Mouse (Mus musculus): ENCODE results near the gene Fdx1l. TPM values are rescaled to one million over a fixed set of nuclear protein-coding genes. Genes with fewer than 3 reads are reported as not detected.

Fdx1l gene
- polyA plus RNA-seq, 1 experiment from 2014 or later = 60.8 TPM

- Histone ChIP-seq H3K4me3 (ENCODE audit: low read depth, low read length) (no peak overlapping the region), H3K27me3 (replicated peaks; ENCODE audit: control insufficient read depth, insufficient read depth, low read length) (peaks cover 87% of the 10 kb centered on the region), H3K4me1 (ENCODE audit: control insufficient read depth, insufficient read depth, low read length) (peaks cover 42% of the 10 kb centered on the region), H3K4me2 (ENCODE audit: low read depth, low read length) (no peak overlapping the region), H3K9ac (ENCODE audit: low read depth, low read length) (no peak overlapping the region), H3K9me3 (ENCODE audit: control insufficient read depth, low read length) (peaks cover 5% of the 10 kb centered on the region; the same call in 1 of the 2 replicates), H3K36me3 (ENCODE audit: control insufficient read depth, insufficient read depth, low read length) (no peaks in the 10 kb centered on the region), H3K27ac (replicated peaks; ENCODE audit: low read depth, low read length) (no peak overlapping the region)
- ATAC-seq (ENCODE audit: low read depth) (no peak), DNase-seq (ENCODE audit: low spot score) (no peak)
- 2% methylated on average over 17 of the region's 17 CpGs for WGBS
These were observed 38.8 kb downstream of the Fdx1l start for GRCm38 (mm10) chr9:21034481-21035085.

DNA sequence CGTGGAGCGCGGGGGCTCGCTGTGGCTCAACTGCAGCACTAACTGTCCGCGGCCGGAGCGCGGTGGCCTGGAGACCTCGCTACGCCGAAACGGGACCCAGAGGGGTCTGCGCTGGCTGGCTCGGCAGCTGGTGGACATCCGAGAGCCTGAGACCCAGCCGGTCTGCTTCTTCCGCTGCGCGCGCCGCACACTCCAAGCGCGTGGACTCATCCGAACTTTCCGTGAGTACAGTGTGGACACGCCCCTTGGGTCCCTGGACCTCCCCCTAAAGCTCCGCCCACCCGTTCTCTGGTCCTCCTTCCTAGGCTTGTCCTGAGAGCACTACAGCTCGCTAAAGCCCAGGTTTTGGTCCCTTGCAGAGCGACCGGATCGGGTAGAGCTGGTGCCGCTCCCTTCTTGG lies 40.3 kb downstream of the Fdx1l start:
- H3K4me3 ChIP-seq (ENCODE audit: low read depth, low read length) = peak overlapping the region; percentile 52
- peak; percentile 78 for ATAC-seq (ENCODE audit: low read depth)
- WGBS = 2% methylated on average over 26 of the region's 34 CpGs
- H3K4me1 ChIP-seq (ENCODE audit: control insufficient read depth, insufficient read depth, low read length) = peaks cover 47% of the 10 kb centered on the region
- no peak overlapping the region for H3K27ac ChIP-seq (replicated peaks; ENCODE audit: low read depth, low read length)
- H3K27me3 ChIP-seq (replicated peaks; ENCODE audit: control insufficient read depth, insufficient read depth, low read length) = peaks cover 87% of the 10 kb centered on the region
- peak; percentile 93 for DNase-seq (ENCODE audit: low spot score)
- H3K9ac ChIP-seq (ENCODE audit: low read depth, low read length) = peak overlapping the region; percentile 53
- H3K36me3 ChIP-seq (ENCODE audit: control insufficient read depth, insufficient read depth, low read length) = no peaks in the 10 kb centered on the region
- H3K9me3 ChIP-seq (ENCODE audit: control insufficient read depth, low read length) = no peaks in the 10 kb centered on the region
- H3K4me2 ChIP-seq (ENCODE audit: low read depth, low read length) = peak overlapping the region; percentile 73

GRCm38 (mm10) chr9:21032491-21032890 lies 40.9 kb downstream of the Fdx1l start:
- Histone ChIP-seq H3K9ac (ENCODE audit: low read depth, low read length) (0 out of 2 replicates have a peak overlapping the region, but pooled peaks have one; percentile 45), H3K9me3 (ENCODE audit: control insufficient read depth, low read length) (no peaks in the 10 kb centered on the region), H3K4me3 (ENCODE audit: low read depth, low read length) (peak overlapping the region; percentile 52), H3K4me1 (ENCODE audit: control insufficient read depth, insufficient read depth, low read length) (peaks cover 42% of the 10 kb centered on the region), H3K36me3 (ENCODE audit: control insufficient read depth, insufficient read depth, low read length) (no peaks in the 10 kb centered on the region), H3K4me2 (ENCODE audit: low read depth, low read length) (peak overlapping the region; percentile 73), H3K27ac (replicated peaks; ENCODE audit: low read depth, low read length) (no peak overlapping the region), H3K27me3 (replicated peaks; ENCODE audit: control insufficient read depth, insufficient read depth, low read length) (peaks cover 85% of the 10 kb centered on the region)
- no peak for DNase-seq (ENCODE audit: low spot score)
- no peak for ATAC-seq (ENCODE audit: low read depth)
- WGBS = 1% methylated on average over 7 of the region's 7 CpGs

DNA sequence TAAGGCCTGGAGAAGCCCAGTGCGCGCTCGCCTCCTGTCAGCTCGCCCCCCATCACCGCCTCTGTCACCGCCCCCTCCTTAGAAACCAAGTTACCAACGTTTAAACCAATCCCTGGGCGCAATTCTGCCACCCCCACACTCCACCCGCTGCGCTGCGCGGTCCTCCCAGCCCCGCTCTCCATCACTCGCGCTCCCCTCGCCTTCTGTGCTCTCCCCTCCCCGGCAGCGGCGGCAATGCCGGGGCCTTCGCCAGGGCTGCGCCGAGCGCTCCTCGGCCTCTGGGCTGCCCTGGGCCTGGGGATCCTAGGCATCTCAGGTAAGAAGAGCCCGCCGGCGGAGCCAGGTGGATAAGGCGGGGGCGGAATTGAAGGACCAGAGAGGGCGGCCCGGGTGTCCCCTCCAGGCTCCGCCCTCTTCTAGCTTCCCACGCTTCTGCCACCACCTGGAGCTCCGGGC lies 41.5 kb downstream of the Fdx1l start, which contains the start of gene Icam5:
Gene Icam5 (plus strand): TSS at position 178 of the 456 bp plus-strand sequence.
- H3K36me3 ChIP-seq (ENCODE audit: control insufficient read depth, insufficient read depth, low read length) = no peaks in the 10 kb centered on the region
- H3K9ac ChIP-seq (ENCODE audit: low read depth, low read length) = peak within 1 kb of the TSS; percentile 53
- DNase-seq (ENCODE audit: low spot score) (no peak), ATAC-seq (ENCODE audit: low read depth) (no peak)
- peak within 1 kb of the TSS; percentile 52 for H3K4me3 ChIP-seq (ENCODE audit: low read depth, low read length)
- WGBS = under 1% methylated on average over 28 of the region's 35 CpGs
- peak within 1 kb of the TSS; percentile 73 for H3K4me2 ChIP-seq (ENCODE audit: low read depth, low read length)
- H3K9me3 ChIP-seq (ENCODE audit: control insufficient read depth, low read length) = no peaks in the 10 kb centered on the region
- H3K4me1 ChIP-seq (ENCODE audit: control insufficient read depth, insufficient read depth, low read length) = peaks cover 38% of the 10 kb centered on the region
- no peak within 1 kb of the TSS for H3K27ac ChIP-seq (replicated peaks; ENCODE audit: low read depth, low read length)
- peaks cover 79% of the 10 kb centered on the region for H3K27me3 ChIP-seq (replicated peaks; ENCODE audit: control insufficient read depth, insufficient read depth, low read length)

DNA sequence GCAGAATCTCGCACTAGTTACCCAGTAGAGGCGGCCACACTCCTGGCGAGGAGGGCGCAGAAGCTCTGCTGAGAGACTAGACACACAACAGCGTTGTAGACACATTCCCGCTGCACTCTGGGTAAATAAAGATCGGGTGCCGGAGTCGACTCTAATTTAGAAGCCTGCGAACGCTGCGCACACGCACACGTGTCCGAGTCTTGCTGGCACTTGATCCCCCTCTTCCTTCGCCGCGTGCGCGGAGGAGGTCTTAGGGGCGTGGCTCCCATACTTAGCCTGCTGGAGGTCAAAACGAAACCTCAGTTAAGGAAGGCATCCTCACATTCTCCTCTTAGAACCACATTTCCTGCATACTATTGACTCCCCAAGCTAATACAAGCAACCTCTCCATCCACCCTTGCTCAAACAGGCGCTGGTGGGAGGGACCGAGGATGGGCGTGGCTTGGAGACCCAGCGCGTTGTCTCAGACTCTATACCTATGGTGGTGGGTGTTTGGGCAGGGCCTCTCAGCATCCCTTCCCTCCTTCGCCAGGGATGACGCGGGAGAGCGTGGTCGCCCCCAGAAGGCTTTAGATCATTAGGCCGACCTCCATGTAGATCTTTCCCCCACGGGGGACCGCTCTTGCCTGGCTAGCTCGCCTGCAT lies 42.0 kb downstream of the Fdx1l start:
- Histone ChIP-seq H3K27ac (replicated peaks; ENCODE audit: low read depth, low read length) (no peak overlapping the region), H3K9me3 (ENCODE audit: control insufficient read depth, low read length) (no peaks in the 10 kb centered on the region), H3K36me3 (ENCODE audit: control insufficient read depth, insufficient read depth, low read length) (no peaks in the 10 kb centered on the region), H3K9ac (ENCODE audit: low read depth, low read length) (peak overlapping the region; percentile 45), H3K27me3 (replicated peaks; ENCODE audit: control insufficient read depth, insufficient read depth, low read length) (peaks cover 73% of the 10 kb centered on the region), H3K4me1 (ENCODE audit: control insufficient read depth, insufficient read depth, low read length) (peaks cover 33% of the 10 kb centered on the region), H3K4me2 (ENCODE audit: low read depth, low read length) (peak overlapping the region; percentile 73), H3K4me3 (ENCODE audit: low read depth, low read length) (peak overlapping the region; percentile 52)
- ATAC-seq (ENCODE audit: low read depth) = peak; percentile 47
- peak; percentile 73 for DNase-seq (ENCODE audit: low spot score)
- WGBS = under 1% methylated on average over 24 of the region's 36 CpGs

DNA sequence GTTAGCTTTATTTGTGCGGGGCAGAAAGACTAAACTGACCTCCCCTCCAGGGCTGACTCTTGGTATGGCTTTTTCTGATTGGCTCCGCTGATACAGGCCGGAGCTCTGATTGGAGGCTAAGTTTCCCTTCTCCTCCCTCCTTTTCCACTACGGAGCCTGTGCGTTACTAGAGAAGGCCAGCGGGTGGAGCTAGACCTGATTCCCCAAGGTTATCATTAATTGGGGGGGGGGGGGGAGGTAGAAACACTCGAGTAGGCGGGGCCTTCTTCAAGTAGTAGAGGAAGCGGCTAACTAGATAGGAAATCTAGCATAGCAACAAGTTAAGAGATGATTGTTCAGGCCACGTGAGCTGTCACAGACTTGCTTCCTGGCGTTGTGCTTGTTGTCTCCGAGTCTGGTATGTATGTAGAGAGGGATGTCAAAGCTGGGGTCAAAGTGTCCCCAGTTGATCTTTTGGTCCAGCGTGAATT lies 42.6 kb downstream of the Fdx1l start:
- 0% methylated on average over 13 of the region's 13 CpGs for WGBS
- H3K4me2 ChIP-seq (ENCODE audit: low read depth, low read length) = peak overlapping the region; percentile 73
- peak; percentile 74 for ATAC-seq (ENCODE audit: low read depth)
- no peaks in the 10 kb centered on the region for H3K36me3 ChIP-seq (ENCODE audit: control insufficient read depth, insufficient read depth, low read length)
- no peak overlapping the region for H3K9ac ChIP-seq (ENCODE audit: low read depth, low read length)
- no peak overlapping the region for H3K27ac ChIP-seq (replicated peaks; ENCODE audit: low read depth, low read length)
- H3K27me3 ChIP-seq (replicated peaks; ENCODE audit: control insufficient read depth, insufficient read depth, low read length) = peaks cover 68% of the 10 kb centered on the region
- H3K4me1 ChIP-seq (ENCODE audit: control insufficient read depth, insufficient read depth, low read length) = peaks cover 33% of the 10 kb centered on the region
- DNase-seq (ENCODE audit: low spot score) = peak; percentile 93
- peak overlapping the region; percentile 52 for H3K4me3 ChIP-seq (ENCODE audit: low read depth, low read length)
- no peaks in the 10 kb centered on the region for H3K9me3 ChIP-seq (ENCODE audit: control insufficient read depth, low read length)

GRCm38 (mm10) chr9:21030055-21030600 lies 43.3 kb downstream of the Fdx1l start:
- no peak overlapping the region for H3K27ac ChIP-seq (replicated peaks; ENCODE audit: low read depth, low read length)
- peak overlapping the region; percentile 52 for H3K4me3 ChIP-seq (ENCODE audit: low read depth, low read length)
- H3K9me3 ChIP-seq (ENCODE audit: control insufficient read depth, low read length) = no peaks in the 10 kb centered on the region
- H3K4me2 ChIP-seq (ENCODE audit: low read depth, low read length) = peak overlapping the region; percentile 73
- 34% methylated on average over 21 of the region's 22 CpGs for WGBS
- no peak overlapping the region for H3K9ac ChIP-seq (ENCODE audit: low read depth, low read length)
- no peak for DNase-seq (ENCODE audit: low spot score)
- peaks cover 61% of the 10 kb centered on the region for H3K27me3 ChIP-seq (replicated peaks; ENCODE audit: control insufficient read depth, insufficient read depth, low read length)
- H3K4me1 ChIP-seq (ENCODE audit: control insufficient read depth, insufficient read depth, low read length) = peaks cover 33% of the 10 kb centered on the region
- no peak for ATAC-seq (ENCODE audit: low read depth)
- no peaks in the 10 kb centered on the region for H3K36me3 ChIP-seq (ENCODE audit: control insufficient read depth, insufficient read depth, low read length)

DNA sequence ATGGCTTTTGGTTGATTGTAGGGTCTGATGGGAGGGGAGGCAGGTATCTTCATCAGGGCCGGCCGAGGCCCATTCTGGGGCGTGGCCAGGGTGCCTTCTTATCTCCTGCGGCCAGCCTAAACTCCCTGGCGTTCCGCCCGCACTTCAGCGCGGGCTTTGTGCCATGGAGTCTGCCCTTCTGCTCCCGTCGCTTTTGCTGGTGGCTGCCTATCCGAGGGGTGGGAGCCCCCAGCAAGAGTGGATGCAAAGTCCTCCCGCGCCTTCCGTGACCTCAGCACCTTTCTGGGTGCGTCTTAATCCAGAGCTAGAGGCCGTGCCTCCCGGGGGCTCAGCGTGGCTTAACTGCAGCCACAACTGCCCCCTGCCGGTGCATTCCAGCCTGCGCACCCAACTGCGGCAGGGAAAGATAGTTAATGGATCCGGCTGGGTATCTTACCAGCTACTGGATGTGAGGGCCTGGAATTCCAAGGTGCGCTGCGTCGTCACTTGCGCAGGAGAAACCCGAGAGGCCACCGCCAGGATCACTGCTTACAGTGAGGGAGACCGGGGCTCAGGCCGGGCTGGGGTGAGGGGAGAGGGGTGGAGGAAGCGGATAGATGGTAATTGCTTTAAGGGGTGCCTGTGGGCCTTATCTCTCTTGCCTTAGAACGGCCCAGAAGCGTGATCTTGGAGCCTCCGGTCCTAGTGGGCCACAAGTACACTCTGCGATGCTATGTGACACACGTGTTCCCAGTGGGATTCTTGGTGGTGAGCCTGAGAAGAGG lies 43.9 kb downstream of the Fdx1l start, which contains the start of gene Icam4:
Gene Icam4 (plus strand): TSS at position 83 of the 764 bp plus-strand sequence.
- Histone ChIP-seq H3K9me3 (ENCODE audit: control insufficient read depth, low read length) (no peaks in the 10 kb centered on the region), H3K9ac (ENCODE audit: low read depth, low read length) (peak within 1 kb of the TSS; percentile 40; the same call in 1 of the 2 replicates), H3K27me3 (replicated peaks; ENCODE audit: control insufficient read depth, insufficient read depth, low read length) (peaks cover 54% of the 10 kb centered on the region), H3K36me3 (ENCODE audit: control insufficient read depth, insufficient read depth, low read length) (no peaks in the 10 kb centered on the region), H3K27ac (replicated peaks; ENCODE audit: low read depth, low read length) (no peak within 1 kb of the TSS), H3K4me1 (ENCODE audit: control insufficient read depth, insufficient read depth, low read length) (peaks cover 33% of the 10 kb centered on the region), H3K4me3 (ENCODE audit: low read depth, low read length) (peak within 1 kb of the TSS; percentile 52), H3K4me2 (ENCODE audit: low read depth, low read length) (peak within 1 kb of the TSS; percentile 73)
- WGBS = 2% methylated on average over 37 of the region's 37 CpGs
- DNase-seq (ENCODE audit: low spot score) = peak; percentile 76
- ATAC-seq (ENCODE audit: low read depth) = no peak
